Mouse (Mus musculus) kidney, adult 18-20 months (tissue): Measurements from ENCODE around the gene Ppil1.
"Not testable (repeated sequence)": the region's sequence is repeated elsewhere in the genome, so short reads cannot be mapped to it uniquely, and the experiment has no call there.

Experiments used
- DNase-seq: peaks from one replicate; pipeline ENCODE4 v3.0.0; 2021

Ppil1 gene

GRCm38 (mm10) chr17:29280422-29280821 lies 16.4 kb upstream of the Ppil1 start:
- no peak for DNase-seq

- peak; percentile 89 for DNase-seq
These were observed 9.9 kb upstream of the Ppil1 start for GRCm38 (mm10) chr17:29273889-29274288.

GRCm38 (mm10) chr17:29273156-29273555 lies 9.2 kb upstream of the Ppil1 start:
- DNase-seq, result no peak

GRCm38 (mm10) chr17:29270148-29270698 lies 6.2 kb upstream of the Ppil1 start:
- DNase-seq, result no peak

GRCm38 (mm10) chr17:29269349-29269706 lies 5.3 kb upstream of the Ppil1 start:
- DNase-seq, result no peak

GRCm38 (mm10) chr17:29268682-29269348 lies 4.8 kb upstream of the Ppil1 start, which contains the start of gene BC004004:
TSS of gene BC004004 (plus strand) at chr17:29268788.
- peak; percentile 94 for DNase-seq

- DNase-seq, result no peak
These were observed 4.1 kb upstream of the Ppil1 start for GRCm38 (mm10) chr17:29267931-29268681.

GRCm38 (mm10) chr17:29267040-29267439 lies 3.1 kb upstream of the Ppil1 start:
- not testable (repeated sequence) for DNase-seq

- DNase-seq, result no peak
These were observed 774 bp upstream of the Ppil1 start for GRCm38 (mm10) chr17:29264760-29265159.

GRCm38 (mm10) chr17:29263417-29263816 lies 569 bp downstream of the Ppil1 start:
- DNase-seq, result no peak

- DNase-seq, result no peak
These were observed 1.7 kb downstream of the Ppil1 start for GRCm38 (mm10) chr17:29262259-29262649.

- DNase-seq, result no peak
These were observed 2.3 kb downstream of the Ppil1 start for GRCm38 (mm10) chr17:29261603-29262258.

- DNase-seq, result no peak
These were observed 3.5 kb downstream of the Ppil1 start for GRCm38 (mm10) chr17:29260501-29260900.

- DNase-seq, result peak; percentile 81
These were observed 4.5 kb downstream of the Ppil1 start for GRCm38 (mm10) chr17:29259489-29259888.

- DNase-seq, result no peak
These were observed 5.1 kb downstream of the Ppil1 start for GRCm38 (mm10) chr17:29258921-29259320.

- no peak for DNase-seq
These were observed 5.9 kb downstream of the Ppil1 start for GRCm38 (mm10) chr17:29258025-29258558.

- no peak for DNase-seq
These were observed 6.9 kb downstream of the Ppil1 start for GRCm38 (mm10) chr17:29257001-29257511.

- no peak for DNase-seq
These were observed 7.5 kb downstream of the Ppil1 start for GRCm38 (mm10) chr17:29256507-29256906.

GRCm38 (mm10) chr17:29254784-29255183 lies 9.2 kb downstream of the Ppil1 start:
- DNase-seq, result not testable (repeated sequence)

GRCm38 (mm10) chr17:29253684-29254083 lies 10.3 kb downstream of the Ppil1 start:
- no peak for DNase-seq

- DNase-seq, result no peak
These were observed 10.8 kb downstream of the Ppil1 start for GRCm38 (mm10) chr17:29253236-29253635.

GRCm38 (mm10) chr17:29251608-29252390 lies 12.2 kb downstream of the Ppil1 start:
- peak; percentile 84 for DNase-seq
